Mouse (Mus musculus) erythroblast, embryonic 14.5 days (primary cell): ENCODE data around the gene Rims3.

Experiments used
- GATA1 ChIP-seq: IDR thresholded peaks from 2 replicates; pipeline ENCODE4 v1.6.1; 2012; ENCODE audit warnings: low read length, inconsistent platforms, mixed read lengths
- TAL1 ChIP-seq: IDR thresholded peaks from 3 replicates; pipeline ENCODE4 v1.6.1; 2012; ENCODE audit warnings: low read length, inconsistent platforms, mixed read lengths

DNA sequence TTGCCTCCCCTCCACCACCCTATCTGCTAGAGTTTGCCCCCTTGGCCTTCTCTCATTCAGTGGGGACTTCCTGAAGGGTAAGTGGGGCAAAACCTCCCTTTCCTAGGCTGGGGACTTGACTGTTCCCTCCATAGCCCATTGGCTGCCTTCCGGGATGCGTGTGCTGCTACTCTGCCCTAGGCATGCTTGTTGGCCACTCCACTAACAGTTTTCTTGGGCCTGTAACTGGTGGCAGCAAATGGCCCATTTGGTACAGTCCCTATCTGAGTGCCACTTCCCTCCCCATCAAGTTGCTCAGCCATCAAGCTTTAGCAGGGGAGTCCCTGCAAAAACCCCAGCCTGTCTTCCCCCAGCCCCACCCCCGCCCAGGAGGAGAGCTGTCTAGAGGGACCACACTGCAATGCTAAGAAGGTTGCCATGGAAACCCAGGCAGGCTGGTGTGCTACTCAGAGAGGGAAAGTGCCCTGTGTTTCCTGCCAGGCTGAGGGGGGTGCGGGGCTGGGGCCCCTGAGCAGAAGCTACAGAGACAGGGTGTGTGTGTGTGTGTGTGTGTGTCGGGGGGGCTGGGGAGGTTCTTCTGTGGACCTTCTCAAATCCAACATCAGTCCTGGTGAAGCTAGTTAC, 27.5 kb downstream of the Rims3 start:
- no peak for TF ChIP-seq GATA1
- no peak for TF ChIP-seq TAL1
